Mouse (Mus musculus): ENCODE measurements at regions not wholly inside any gene's neighbourhood (a gene's known extent, or its start where the extent isn't known, plus 50 kb on each side); places are given as distances from the start of the nearest gene placed in this dataset.

DNA sequence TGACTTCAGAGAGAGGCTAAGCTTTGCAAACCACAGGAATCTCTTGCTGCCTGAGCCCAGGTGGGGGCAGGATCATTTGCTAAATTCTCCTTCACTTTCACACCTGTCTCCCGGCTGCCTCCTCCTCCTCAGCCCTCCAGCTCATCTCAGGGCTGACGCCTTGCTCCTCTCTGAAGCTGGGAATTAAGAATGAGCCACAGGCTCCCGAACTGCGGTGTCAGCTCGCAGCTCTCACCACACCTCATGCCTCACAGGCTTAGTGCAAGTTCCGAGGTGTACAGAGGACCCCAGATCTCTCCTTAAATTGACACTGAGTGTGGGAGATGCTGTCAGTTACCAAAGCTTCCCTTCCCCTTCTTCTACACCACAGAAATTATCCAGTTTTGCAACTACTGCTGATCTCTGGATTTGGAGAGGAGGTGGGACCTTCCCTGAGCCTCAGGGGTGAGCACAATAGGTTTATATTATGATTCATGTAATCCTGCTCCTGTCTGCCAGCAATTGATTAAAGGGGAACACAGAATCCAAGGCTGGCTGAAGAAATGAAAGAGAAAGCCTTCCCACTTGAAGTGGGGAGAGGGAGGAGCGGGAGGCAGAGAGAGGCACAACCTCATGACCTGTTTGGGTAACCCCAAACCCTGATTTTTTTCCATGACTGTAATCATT, 456.6 kb upstream of the Tbx3 start:
- TF ChIP-seq POLR2A (IDR thresholded peaks at IDR 0.05; ENCODE audit: insufficient read depth, low read depth, low read length) (no peak), CTCF (IDR thresholded peaks at IDR 0.05) (no peak), EP300 (IDR thresholded peaks at IDR 0.05; ENCODE audit: insufficient read depth, low read depth, low read length) (no peak)

All from heart, adult 2 months (tissue).